Mouse (Mus musculus): ENCODE measurements around the gene Gpr107. TPM values are rescaled to one million over a fixed set of nuclear protein-coding genes. Genes with fewer than 3 reads are reported as not detected.

Gpr107 gene
- polyA plus RNA-seq, 1 experiment from 2014 or later = 30.4 TPM

GRCm38 (mm10) chr2:31143768-31144695, 8.1 kb upstream of the Gpr107 start:
- H3K36me3 ChIP-seq (ENCODE audit: control insufficient read depth, insufficient read depth, low read length) = no peaks in the 10 kb centered on the region
- no peak overlapping the region for H3K9ac ChIP-seq (ENCODE audit: low read depth, low read length)
- no peak for ATAC-seq
- peaks cover 8% of the 10 kb centered on the region for H3K4me1 ChIP-seq (ENCODE audit: control insufficient read depth, insufficient read depth, low read length)
- no peak overlapping the region for H3K4me2 ChIP-seq (ENCODE audit: low read depth, low read length)
- no peaks in the 10 kb centered on the region for H3K9me3 ChIP-seq (ENCODE audit: control insufficient read depth, low read length)
- no peaks in the 10 kb centered on the region for H3K27me3 ChIP-seq (replicated peaks; ENCODE audit: control insufficient read depth, insufficient read depth, low read length)
- peak overlapping the region; percentile 3 for H3K27ac ChIP-seq (ENCODE audit: low read length)
- WGBS = 72% methylated on average over 16 of the region's 16 CpGs
- H3K4me3 ChIP-seq (ENCODE audit: low read length) = no peak overlapping the region

- H3K4me2 ChIP-seq (ENCODE audit: low read depth, low read length) = no peak overlapping the region
- 84% methylated on average over 1 of the region's 1 CpGs for WGBS
- no peak overlapping the region for H3K4me3 ChIP-seq (ENCODE audit: low read length)
- H3K36me3 ChIP-seq (ENCODE audit: control insufficient read depth, insufficient read depth, low read length) = no peaks in the 10 kb centered on the region
- no peak overlapping the region for H3K9ac ChIP-seq (ENCODE audit: low read depth, low read length)
- peaks cover 7% of the 10 kb centered on the region for H3K4me1 ChIP-seq (ENCODE audit: control insufficient read depth, insufficient read depth, low read length)
- no peaks in the 10 kb centered on the region for H3K9me3 ChIP-seq (ENCODE audit: control insufficient read depth, low read length)
- ATAC-seq = no peak
- no peaks in the 10 kb centered on the region for H3K27me3 ChIP-seq (replicated peaks; ENCODE audit: control insufficient read depth, insufficient read depth, low read length)
- no peak overlapping the region for H3K27ac ChIP-seq (ENCODE audit: low read length)
Measured at GRCm38 (mm10) chr2:31144901-31145300, 7.2 kb upstream of the Gpr107 start.

- Histone ChIP-seq H3K36me3 (ENCODE audit: control insufficient read depth, insufficient read depth, low read length) (0 out of 2 replicates have a peak, but pooled peaks cover 3% of the 10 kb centered on the region), H3K4me2 (ENCODE audit: low read depth, low read length) (no peak overlapping the region), H3K27me3 (replicated peaks; ENCODE audit: control insufficient read depth, insufficient read depth, low read length) (no peaks in the 10 kb centered on the region), H3K4me3 (ENCODE audit: low read length) (no peak overlapping the region), H3K4me1 (ENCODE audit: control insufficient read depth, insufficient read depth, low read length) (0 out of 2 replicates have a peak, but pooled peaks cover 3% of the 10 kb centered on the region), H3K27ac (ENCODE audit: low read length) (no peak overlapping the region), H3K9ac (ENCODE audit: low read depth, low read length) (no peak overlapping the region), H3K9me3 (ENCODE audit: control insufficient read depth, low read length) (no peaks in the 10 kb centered on the region)
- no peak for ATAC-seq
- WGBS = 85% methylated on average over 7 of the region's 7 CpGs
Measured at GRCm38 (mm10) chr2:31147054-31147453, 5.1 kb upstream of the Gpr107 start.

- Histone ChIP-seq H3K9me3 (ENCODE audit: control insufficient read depth, low read length) (no peaks in the 10 kb centered on the region), H3K9ac (ENCODE audit: low read depth, low read length) (no peak overlapping the region), H3K27ac (ENCODE audit: low read length) (no peak overlapping the region), H3K36me3 (ENCODE audit: control insufficient read depth, insufficient read depth, low read length) (0 out of 2 replicates have a peak, but pooled peaks cover 3% of the 10 kb centered on the region), H3K4me2 (ENCODE audit: low read depth, low read length) (no peak overlapping the region), H3K27me3 (replicated peaks; ENCODE audit: control insufficient read depth, insufficient read depth, low read length) (no peaks in the 10 kb centered on the region), H3K4me1 (ENCODE audit: control insufficient read depth, insufficient read depth, low read length) (peaks cover 14% of the 10 kb centered on the region), H3K4me3 (ENCODE audit: low read length) (no peak overlapping the region)
- no peak for ATAC-seq
Measured at GRCm38 (mm10) chr2:31150762-31151161, 1.4 kb upstream of the Gpr107 start.

GRCm38 (mm10) chr2:31156846-31157245, 4.7 kb downstream of the Gpr107 start:
- Histone ChIP-seq H3K4me1 (ENCODE audit: control insufficient read depth, insufficient read depth, low read length) (peaks cover 19% of the 10 kb centered on the region), H3K27me3 (replicated peaks; ENCODE audit: control insufficient read depth, insufficient read depth, low read length) (no peaks in the 10 kb centered on the region), H3K36me3 (ENCODE audit: control insufficient read depth, insufficient read depth, low read length) (no peaks in the 10 kb centered on the region), H3K9ac (ENCODE audit: low read depth, low read length) (0 out of 2 replicates have a peak overlapping the region, but pooled peaks have one; percentile 14), H3K4me2 (ENCODE audit: low read depth, low read length) (no peak overlapping the region), H3K9me3 (ENCODE audit: control insufficient read depth, low read length) (no peaks in the 10 kb centered on the region), H3K27ac (ENCODE audit: low read length) (no peak overlapping the region), H3K4me3 (ENCODE audit: low read length) (no peak overlapping the region)
- no peak for ATAC-seq
- whole genome bisulfite sequencing = 89% methylated on average over 3 of the region's 3 CpGs

GRCm38 (mm10) chr2:31160147-31160920, 8.2 kb downstream of the Gpr107 start:
- Histone ChIP-seq H3K4me2 (ENCODE audit: low read depth, low read length) (no peak overlapping the region), H3K27ac (ENCODE audit: low read length) (0 out of 2 replicates have a peak overlapping the region, but pooled peaks have one; percentile 17), H3K4me1 (ENCODE audit: control insufficient read depth, insufficient read depth, low read length) (peaks cover 20% of the 10 kb centered on the region), H3K9ac (ENCODE audit: low read depth, low read length) (no peak overlapping the region), H3K9me3 (ENCODE audit: control insufficient read depth, low read length) (no peaks in the 10 kb centered on the region), H3K27me3 (replicated peaks; ENCODE audit: control insufficient read depth, insufficient read depth, low read length) (no peaks in the 10 kb centered on the region), H3K4me3 (ENCODE audit: low read length) (no peak overlapping the region), H3K36me3 (ENCODE audit: control insufficient read depth, insufficient read depth, low read length) (no peaks in the 10 kb centered on the region)
- ATAC-seq = peak; percentile 85
- WGBS = 69% methylated on average over 10 of the region's 10 CpGs

GRCm38 (mm10) chr2:31161620-31162019, 9.5 kb downstream of the Gpr107 start:
- Histone ChIP-seq H3K4me3 (ENCODE audit: low read length) (no peak overlapping the region), H3K4me2 (ENCODE audit: low read depth, low read length) (no peak overlapping the region), H3K4me1 (ENCODE audit: control insufficient read depth, insufficient read depth, low read length) (peaks cover 24% of the 10 kb centered on the region), H3K9ac (ENCODE audit: low read depth, low read length) (no peak overlapping the region), H3K9me3 (ENCODE audit: control insufficient read depth, low read length) (no peaks in the 10 kb centered on the region), H3K36me3 (ENCODE audit: control insufficient read depth, insufficient read depth, low read length) (no peaks in the 10 kb centered on the region), H3K27ac (ENCODE audit: low read length) (0 out of 2 replicates have a peak overlapping the region, but pooled peaks have one; percentile 21), H3K27me3 (replicated peaks; ENCODE audit: control insufficient read depth, insufficient read depth, low read length) (no peaks in the 10 kb centered on the region)
- 71% methylated on average over 4 of the region's 4 CpGs for WGBS
- ATAC-seq = no peak

- peaks cover 24% of the 10 kb centered on the region for H3K4me1 ChIP-seq (ENCODE audit: control insufficient read depth, insufficient read depth, low read length)
- no peaks in the 10 kb centered on the region for H3K9me3 ChIP-seq (ENCODE audit: control insufficient read depth, low read length)
- H3K4me3 ChIP-seq (ENCODE audit: low read length) = no peak overlapping the region
- no peak overlapping the region for H3K4me2 ChIP-seq (ENCODE audit: low read depth, low read length)
- H3K9ac ChIP-seq (ENCODE audit: low read depth, low read length) = 0 out of 2 replicates have a peak overlapping the region, but pooled peaks have one; percentile 27
- peaks cover 2% of the 10 kb centered on the region; the same call in 1 of the 2 replicates for H3K36me3 ChIP-seq (ENCODE audit: control insufficient read depth, insufficient read depth, low read length)
- H3K27ac ChIP-seq (ENCODE audit: low read length) = peak overlapping the region; percentile 90
- no peak for ATAC-seq
- WGBS = 65% methylated on average over 11 of the region's 11 CpGs
- H3K27me3 ChIP-seq (replicated peaks; ENCODE audit: control insufficient read depth, insufficient read depth, low read length) = no peaks in the 10 kb centered on the region
Measured at GRCm38 (mm10) chr2:31163361-31164118, 11.4 kb downstream of the Gpr107 start.
